In genomic region chr19:10681571-10681970, GRCm38 (mm10) we compare ENCODE assay signal across 1 mouse cellular context.
TF ChIP-seq lines count a peak whose summit lies in the region.

No protein-coding gene starts in this region.

TF ChIP-seq in MEL, 35 proteins besides CTCF, POLR2A, EP300 and RAD21:
- TF ChIP-seq SMC3 (IDR thresholded peaks at IDR 0.05; ENCODE audit: low read depth, low read length) (0 out of 2 replicates have a peak, but pooled peaks have one; percentile 5), TBP (IDR thresholded peaks at IDR 0.05; ENCODE audit: low read depth, low read length) (no peak)
TF ChIP-seq in MEL: peak in this region for 1.
